Mouse (Mus musculus) urinary bladder, postnatal 36 days (tissue): ENCODE measurements around the gene Ppp1r14a.

Experiments used
- DNase-seq, 2 experiments: peaks; one replicate each; pipeline ENCODE4 v3.0.0; 2022; ENCODE audit warnings: low spot score in 2 of 2, mixed read lengths in 1 of 2

Gene Ppp1r14a

GRCm38 (mm10) chr7:29288942-29289638 is at the start of gene Ppp1r14a:
Gene Ppp1r14a, plus strand, starts transcription at chr7:29289308.
- peak; percentile 68 to 72 for DNase-seq

DNA sequence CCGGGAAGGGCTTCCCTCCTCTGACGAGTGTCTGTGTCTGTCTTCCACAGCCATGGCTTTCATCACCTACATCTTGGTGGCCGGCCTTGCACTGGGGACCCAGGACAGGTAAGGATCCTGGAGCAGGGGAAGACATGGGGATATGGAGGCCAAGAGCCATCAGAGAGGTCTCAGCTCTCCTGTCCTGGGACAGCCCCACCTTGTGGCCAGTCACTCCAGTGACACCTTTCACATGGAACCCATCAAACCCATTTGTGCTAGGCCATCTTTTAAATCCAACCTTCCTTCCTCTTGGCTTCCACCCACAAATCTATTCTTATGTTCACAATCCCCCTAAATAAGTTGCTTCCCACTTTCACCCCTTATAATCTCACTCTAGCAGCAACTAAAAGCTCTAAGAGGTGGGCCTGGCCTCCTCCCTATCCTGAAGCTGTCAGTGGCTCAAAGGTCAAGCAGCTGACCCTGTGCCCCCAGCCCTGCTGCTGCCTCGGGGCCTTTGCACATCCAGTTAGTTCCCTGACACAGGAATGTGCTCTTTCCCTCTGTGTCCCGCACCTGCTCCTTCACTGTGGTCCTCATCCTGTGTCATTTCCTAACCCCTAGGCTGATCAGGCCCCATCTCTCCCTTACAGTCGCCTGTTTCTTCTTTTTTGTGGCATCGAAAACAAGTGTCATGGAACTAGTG is 44.2 kb upstream of the Ppp1r14a start:
- DNase-seq, result no peak

DNA sequence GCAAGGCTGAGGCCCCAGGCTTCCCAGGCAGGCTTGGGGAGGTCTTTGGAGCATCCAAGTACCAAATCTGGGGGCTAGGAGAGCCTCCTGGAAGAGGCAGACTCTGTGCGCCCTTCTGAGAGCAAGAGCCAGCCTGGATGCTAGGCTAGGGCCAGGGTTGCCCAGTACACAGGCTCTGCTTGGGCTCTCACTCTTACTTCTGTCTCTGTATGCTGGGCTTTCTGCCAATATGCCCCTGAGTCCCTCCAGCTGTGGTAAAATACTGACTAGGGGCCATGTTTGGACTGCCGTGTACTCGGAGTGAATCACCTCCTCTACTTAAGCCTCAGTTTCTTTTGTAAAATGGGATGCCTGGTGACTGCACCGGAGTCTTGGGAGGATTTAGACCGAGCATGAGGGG is 43.1 kb upstream of the Ppp1r14a start:
- DNase-seq, result no peak

DNA sequence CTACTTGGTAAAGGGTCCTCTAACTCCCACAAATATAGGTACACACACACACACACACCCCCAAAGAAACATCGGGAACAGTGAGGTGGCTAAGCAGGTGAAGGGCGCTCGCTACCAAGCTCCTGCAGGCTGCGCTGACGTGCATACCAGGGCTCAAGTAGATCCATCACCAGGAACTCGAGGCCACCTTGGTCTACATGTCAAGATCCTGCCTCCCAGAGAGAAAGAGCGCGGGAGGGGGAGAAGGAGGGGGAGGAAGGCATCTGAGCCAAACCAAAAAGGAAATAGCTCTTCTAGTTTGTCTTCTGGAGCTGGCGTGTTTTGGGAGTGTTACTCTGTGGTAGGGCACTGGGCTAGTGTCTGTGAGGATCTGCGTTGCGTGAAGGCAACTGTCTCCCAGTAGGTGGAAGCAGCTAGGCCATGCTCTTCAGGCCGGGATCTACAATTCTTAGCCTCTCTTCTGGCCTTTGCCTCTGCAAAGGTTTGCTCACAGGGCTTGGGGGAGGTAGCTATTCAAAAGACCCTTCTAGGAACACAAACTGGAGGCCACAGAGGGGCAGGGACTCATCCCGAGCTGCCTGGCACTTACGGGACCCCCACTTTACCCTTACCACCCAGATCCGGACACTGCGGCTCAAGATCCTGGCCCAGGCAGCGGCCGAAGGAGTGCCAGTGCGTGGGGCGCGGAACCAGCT is 42.3 kb upstream of the Ppp1r14a start:
- DNase-seq, result no peak

GRCm38 (mm10) chr7:29247314-29247700 is 41.8 kb upstream of the Ppp1r14a start:
- peak; percentile 86 to 88 for DNase-seq

- DNase-seq, result no peak
Observed at GRCm38 (mm10) chr7:29247706-29248105, 41.4 kb upstream of the Ppp1r14a start.

- peak; percentile 69 to 72 for DNase-seq
Observed at GRCm38 (mm10) chr7:29248261-29248841, 40.8 kb upstream of the Ppp1r14a start, which contains the start of gene 2200002D01Rik. Gene 2200002D01Rik, minus strand, starts transcription at chr7:29248466.

DNA sequence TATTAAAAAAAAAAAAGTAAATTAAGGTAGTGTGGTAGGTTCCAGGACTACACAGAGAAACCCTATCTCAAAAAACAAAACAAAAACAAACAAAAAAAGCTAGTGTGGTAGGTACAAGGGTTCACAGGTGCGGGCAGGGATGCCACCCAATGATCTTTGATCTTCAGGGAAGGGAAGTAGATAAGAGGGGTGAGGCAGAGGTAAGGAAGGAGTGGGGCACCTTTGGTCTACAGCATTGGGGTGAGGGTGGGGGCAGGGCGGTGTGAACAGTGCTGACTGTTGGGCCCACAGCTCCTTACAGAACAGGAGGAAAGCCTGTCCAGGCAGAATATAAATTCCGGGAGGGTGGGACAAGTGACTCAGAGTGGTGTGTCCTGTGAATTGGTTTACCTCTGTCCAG is 37.9 kb upstream of the Ppp1r14a start:
- DNase-seq, result peak; percentile 65 to 73

- DNase-seq, result no peak
Observed at GRCm38 (mm10) chr7:29253842-29254241, 35.3 kb upstream of the Ppp1r14a start.

GRCm38 (mm10) chr7:29255875-29256274 is 33.2 kb upstream of the Ppp1r14a start:
- DNase-seq, result no peak

- DNase-seq, result peak; percentile 63 to 73
Observed at GRCm38 (mm10) chr7:29257368-29257767, 31.7 kb upstream of the Ppp1r14a start.

- no peak for DNase-seq
Observed at GRCm38 (mm10) chr7:29259781-29260730, 29.1 kb upstream of the Ppp1r14a start.

GRCm38 (mm10) chr7:29262151-29262550 is 27.0 kb upstream of the Ppp1r14a start:
- no peak for DNase-seq

DNA sequence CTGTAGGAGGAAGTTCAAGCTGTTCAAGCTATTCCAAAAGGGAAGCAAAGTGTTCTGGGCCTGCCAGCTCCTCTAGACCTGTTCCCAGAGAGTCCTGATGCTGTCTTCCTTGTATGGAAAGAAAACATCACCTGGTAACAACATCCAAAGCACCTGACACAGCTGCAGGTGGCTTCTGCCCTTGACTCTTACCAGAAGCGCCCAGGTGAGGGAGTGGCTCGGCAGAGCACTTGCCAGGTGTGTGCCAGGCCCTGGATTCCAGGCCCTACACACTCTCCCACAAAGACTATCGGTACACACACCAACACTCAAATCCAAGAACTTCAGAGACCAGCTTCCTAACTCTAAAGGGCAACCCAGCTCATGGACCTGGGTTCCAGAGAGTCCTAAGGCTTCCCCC is 25.3 kb upstream of the Ppp1r14a start:
- no peak for DNase-seq

DNA sequence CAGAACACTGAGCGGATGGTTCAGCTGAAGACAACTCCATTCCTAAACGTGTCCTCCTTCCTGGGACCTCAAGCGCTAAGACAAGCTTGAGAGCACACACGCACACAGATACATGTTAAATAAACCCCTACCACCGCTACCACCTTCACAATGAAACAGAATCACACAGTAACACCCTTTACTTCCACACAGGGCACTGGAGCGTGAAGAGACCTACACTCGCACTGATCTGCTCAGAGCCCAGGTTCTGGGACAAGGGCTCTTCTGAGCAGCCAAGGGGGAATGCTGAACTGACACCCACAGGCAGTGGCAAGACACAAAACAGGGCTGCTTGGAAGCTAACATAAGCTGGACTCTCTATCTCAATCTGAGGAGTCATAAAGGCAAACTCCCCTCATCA is 23.5 kb upstream of the Ppp1r14a start:
- no peak for DNase-seq

GRCm38 (mm10) chr7:29266931-29267330 is 22.2 kb upstream of the Ppp1r14a start:
- no peak for DNase-seq

DNA sequence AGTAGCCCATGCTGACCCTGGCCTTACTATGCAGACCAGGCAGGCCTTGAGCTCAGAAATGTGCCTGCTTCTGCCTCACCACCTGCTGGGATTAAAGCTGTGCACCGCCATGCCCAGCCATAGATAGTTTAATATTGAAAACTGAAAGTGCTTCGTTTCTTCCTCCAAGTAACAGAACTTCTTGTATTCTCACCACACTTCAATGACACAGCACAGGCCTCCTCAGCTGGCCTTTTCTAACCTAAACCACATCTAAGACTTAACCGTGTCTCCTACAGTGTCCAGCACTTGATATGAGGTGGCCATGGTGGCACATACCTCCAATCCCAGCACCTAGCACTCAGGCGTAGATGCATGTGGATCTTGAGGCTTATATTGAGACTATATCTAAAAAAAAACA is 18.7 kb upstream of the Ppp1r14a start:
- no peak for DNase-seq

- no peak for DNase-seq
Observed at GRCm38 (mm10) chr7:29271687-29272465, 17.2 kb upstream of the Ppp1r14a start.

GRCm38 (mm10) chr7:29276715-29277114 is 12.4 kb upstream of the Ppp1r14a start:
- no peak for DNase-seq

DNA sequence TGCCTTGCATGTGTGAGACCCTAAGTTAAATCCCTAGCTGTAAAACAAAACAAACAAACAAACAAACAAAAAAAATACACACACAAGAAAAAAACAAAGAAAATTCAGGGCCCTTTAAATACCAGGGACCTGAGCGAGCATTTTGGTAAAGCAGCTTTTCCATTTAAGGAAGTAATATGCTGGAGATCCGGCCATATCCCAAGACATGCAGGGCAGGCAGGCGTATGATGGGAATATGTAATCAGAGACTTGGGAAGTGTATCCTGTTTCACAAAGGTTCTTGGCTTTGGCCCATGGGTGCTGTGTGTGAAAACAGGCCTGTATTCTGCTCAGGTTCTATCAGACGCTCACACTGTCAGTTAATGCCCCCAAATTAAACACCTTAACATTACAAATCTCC is 11.6 kb upstream of the Ppp1r14a start:
- DNase-seq, result no peak
